Mouse (Mus musculus) MEL-GATA-1-ER (cell line): ENCODE measurements around the gene Amd2.

ENCODE experiments used
- DNase-seq: peaks from one replicate; pipeline ENCODE4 v3.0.0-alpha.2; 2012; ENCODE audit warnings: low read depth; ENCODE audit errors: extremely low read depth

Gene Amd2

GRCm38 (mm10) chr10:35711792-35712191 lies at the start of gene Amd2:
Gene Amd2 (minus strand): TSS chr10:35711892.
- no peak for DNase-seq

DNA sequence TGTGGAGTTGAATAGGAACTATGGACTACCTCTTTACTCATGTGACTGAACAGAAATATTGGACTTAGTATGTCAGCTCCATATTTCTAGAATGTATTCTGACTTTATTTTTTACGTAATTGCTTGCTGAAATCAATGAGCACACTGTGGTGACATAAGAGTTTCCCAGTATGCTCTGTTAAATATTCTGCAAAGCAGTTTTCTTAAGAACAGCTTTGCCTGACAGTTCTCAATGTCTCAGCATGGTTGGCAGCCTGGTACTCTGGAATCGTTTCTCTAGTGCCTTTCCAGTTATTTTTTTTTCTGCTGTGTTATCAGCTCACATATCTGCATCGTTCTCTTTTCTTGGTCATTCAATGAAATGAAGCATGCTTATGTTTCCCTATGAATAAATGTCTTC lies 49.6 kb upstream of the Amd2 start:
- DNase-seq: no peak

GRCm38 (mm10) chr10:35737639-35738038 lies 25.9 kb upstream of the Amd2 start:
- no peak for DNase-seq

DNA sequence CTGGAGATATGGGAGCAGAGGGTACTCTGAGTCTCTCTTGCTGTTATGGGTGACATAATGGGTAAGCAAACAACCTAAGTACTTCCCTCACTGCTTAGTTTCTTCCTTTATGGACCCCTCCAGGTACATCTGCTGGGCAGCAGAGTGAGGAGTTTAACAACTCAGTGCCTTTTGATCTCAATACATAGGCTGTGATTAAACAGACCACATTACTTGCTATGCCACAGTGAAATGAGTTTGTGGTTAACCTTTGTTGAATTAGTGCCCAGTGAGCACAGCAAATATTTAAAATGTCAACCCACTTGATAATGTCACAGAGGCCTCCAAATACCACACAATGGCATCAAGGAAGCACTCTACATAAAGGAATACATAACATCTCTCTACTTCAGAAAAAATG lies 2.6 kb upstream of the Amd2 start:
- no peak for DNase-seq
